Mouse (Mus musculus): ENCODE results near the gene Dync2li1. TPM values are rescaled to one million over a fixed set of nuclear protein-coding genes. Genes with fewer than 3 reads are reported as not detected.

Dync2li1 gene
- polyA plus RNA-seq, 1 experiment from 2014 or later: 33.8 TPM

- Histone ChIP-seq H3K4me3 (ENCODE audit: low read depth, low read length) (no peak overlapping the region), H3K4me2 (no peak overlapping the region), H3K9me3 (ENCODE audit: low read depth, low read length) (no peaks in the 10 kb centered on the region), H3K36me3 (ENCODE audit: insufficient read depth) (peaks cover 35% of the 10 kb centered on the region; the same call in 1 of the 2 replicates), H3K9ac (no peak overlapping the region), H3K4me1 (ENCODE audit: insufficient read depth) (no peaks in the 10 kb centered on the region), H3K27me3 (ENCODE audit: insufficient read depth, low read length) (no peaks in the 10 kb centered on the region), H3K27ac (ENCODE audit: low read depth) (no peak overlapping the region)
- 78% methylated on average over 8 of the region's 8 CpGs for WGBS
- TF ChIP-seq CTCF (IDR thresholded peaks at IDR 0.05; ENCODE audit: low read depth): no peak
- DNase-seq: no peak
- ATAC-seq (ENCODE audit: insufficient read depth): no peak
These were observed 41.2 kb upstream of the Dync2li1 start for GRCm38 (mm10) chr17:84585104-84585503.

- no peak for ATAC-seq (ENCODE audit: insufficient read depth)
- TF ChIP-seq CTCF (IDR thresholded peaks at IDR 0.05; ENCODE audit: low read depth): no peak
- WGBS: 94% methylated on average over 7 of the region's 7 CpGs
- no peak overlapping the region for H3K27ac ChIP-seq (ENCODE audit: low read depth)
- no peaks in the 10 kb centered on the region for H3K27me3 ChIP-seq (ENCODE audit: insufficient read depth, low read length)
- H3K36me3 ChIP-seq (ENCODE audit: insufficient read depth): peaks cover 47% of the 10 kb centered on the region
- no peaks in the 10 kb centered on the region for H3K9me3 ChIP-seq (ENCODE audit: low read depth, low read length)
- H3K4me3 ChIP-seq (ENCODE audit: low read depth, low read length): no peak overlapping the region
- no peak overlapping the region for H3K9ac ChIP-seq
- no peak for DNase-seq
- H3K4me1 ChIP-seq (ENCODE audit: insufficient read depth): no peaks in the 10 kb centered on the region
- H3K4me2 ChIP-seq: no peak overlapping the region
These were observed 36.2 kb upstream of the Dync2li1 start for GRCm38 (mm10) chr17:84590065-84590464.

GRCm38 (mm10) chr17:84591431-84592150 is 34.7 kb upstream of the Dync2li1 start:
- Histone ChIP-seq H3K9me3 (ENCODE audit: low read depth, low read length) (no peaks in the 10 kb centered on the region), H3K36me3 (ENCODE audit: insufficient read depth) (peaks cover 42% of the 10 kb centered on the region), H3K4me1 (ENCODE audit: insufficient read depth) (no peaks in the 10 kb centered on the region), H3K9ac (no peak overlapping the region), H3K4me2 (no peak overlapping the region), H3K27me3 (ENCODE audit: insufficient read depth, low read length) (no peaks in the 10 kb centered on the region), H3K4me3 (ENCODE audit: low read depth, low read length) (no peak overlapping the region), H3K27ac (ENCODE audit: low read depth) (no peak overlapping the region)
- DNase-seq (no peak), ATAC-seq (ENCODE audit: insufficient read depth) (no peak)
- WGBS: 89% methylated on average over 16 of the region's 16 CpGs
- no peak for TF ChIP-seq CTCF (IDR thresholded peaks at IDR 0.05; ENCODE audit: low read depth)

- TF ChIP-seq CTCF (IDR thresholded peaks at IDR 0.05; ENCODE audit: low read depth): no peak
- Histone ChIP-seq H3K9ac (no peak overlapping the region), H3K27me3 (ENCODE audit: insufficient read depth, low read length) (no peaks in the 10 kb centered on the region), H3K36me3 (ENCODE audit: insufficient read depth) (peaks cover 30% of the 10 kb centered on the region), H3K4me3 (ENCODE audit: low read depth, low read length) (no peak overlapping the region), H3K4me1 (ENCODE audit: insufficient read depth) (no peaks in the 10 kb centered on the region), H3K4me2 (peak overlapping the region; percentile 2; the same call in 1 of the 2 replicates), H3K9me3 (ENCODE audit: low read depth, low read length) (no peaks in the 10 kb centered on the region), H3K27ac (ENCODE audit: low read depth) (peak overlapping the region; percentile 44)
- WGBS: 36% methylated on average over 10 of the region's 10 CpGs
- ATAC-seq (ENCODE audit: insufficient read depth) (peak; percentile 70), DNase-seq (peak; percentile 55)
These were observed 30.3 kb upstream of the Dync2li1 start for GRCm38 (mm10) chr17:84596015-84596441.

GRCm38 (mm10) chr17:84596501-84596900 is 29.8 kb upstream of the Dync2li1 start:
- H3K4me3 ChIP-seq (ENCODE audit: low read depth, low read length): no peak overlapping the region
- H3K4me2 ChIP-seq: peak overlapping the region; percentile 2; the same call in 1 of the 2 replicates
- no peak for TF ChIP-seq CTCF (IDR thresholded peaks at IDR 0.05; ENCODE audit: low read depth)
- peak overlapping the region; percentile 44; the same call in 1 of the 2 replicates for H3K27ac ChIP-seq (ENCODE audit: low read depth)
- no peaks in the 10 kb centered on the region for H3K4me1 ChIP-seq (ENCODE audit: insufficient read depth)
- H3K27me3 ChIP-seq (ENCODE audit: insufficient read depth, low read length): no peaks in the 10 kb centered on the region
- WGBS: 55% methylated on average over 7 of the region's 7 CpGs
- ATAC-seq (ENCODE audit: insufficient read depth): no peak
- H3K36me3 ChIP-seq (ENCODE audit: insufficient read depth): peaks cover 26% of the 10 kb centered on the region
- DNase-seq: no peak
- no peaks in the 10 kb centered on the region for H3K9me3 ChIP-seq (ENCODE audit: low read depth, low read length)
- H3K9ac ChIP-seq: no peak overlapping the region

- Histone ChIP-seq H3K4me3 (ENCODE audit: low read depth, low read length) (no peak overlapping the region), H3K9me3 (ENCODE audit: low read depth, low read length) (no peaks in the 10 kb centered on the region), H3K27me3 (ENCODE audit: insufficient read depth, low read length) (no peaks in the 10 kb centered on the region), H3K36me3 (ENCODE audit: insufficient read depth) (peaks cover 27% of the 10 kb centered on the region; the same call in 1 of the 2 replicates), H3K27ac (ENCODE audit: low read depth) (no peak overlapping the region), H3K9ac (no peak overlapping the region), H3K4me2 (no peak overlapping the region), H3K4me1 (ENCODE audit: insufficient read depth) (no peaks in the 10 kb centered on the region)
- ATAC-seq (ENCODE audit: insufficient read depth): no peak
- WGBS: 90% methylated on average over 12 of the region's 12 CpGs
- no peak for TF ChIP-seq CTCF (IDR thresholded peaks at IDR 0.05; ENCODE audit: low read depth)
- DNase-seq: no peak
These were observed 28.4 kb upstream of the Dync2li1 start for GRCm38 (mm10) chr17:84597859-84598258.

GRCm38 (mm10) chr17:84598928-84599327 is 27.4 kb upstream of the Dync2li1 start:
- Histone ChIP-seq H3K36me3 (ENCODE audit: insufficient read depth) (peaks cover 22% of the 10 kb centered on the region; the same call in 1 of the 2 replicates), H3K27ac (ENCODE audit: low read depth) (no peak overlapping the region), H3K4me3 (ENCODE audit: low read depth, low read length) (no peak overlapping the region), H3K9me3 (ENCODE audit: low read depth, low read length) (no peaks in the 10 kb centered on the region), H3K9ac (no peak overlapping the region), H3K27me3 (ENCODE audit: insufficient read depth, low read length) (no peaks in the 10 kb centered on the region), H3K4me2 (no peak overlapping the region), H3K4me1 (ENCODE audit: insufficient read depth) (0 out of 2 replicates have a peak, but pooled peaks cover 4% of the 10 kb centered on the region)
- DNase-seq: no peak
- TF ChIP-seq CTCF (IDR thresholded peaks at IDR 0.05; ENCODE audit: low read depth): no peak
- WGBS: 92% methylated on average over 7 of the region's 7 CpGs
- no peak for ATAC-seq (ENCODE audit: insufficient read depth)
